Mouse (Mus musculus) granulocyte monocyte progenitor cell, adult 5-6 weeks (primary cell): ENCODE data around the gene Ergic1. TPM values are rescaled to one million over a fixed set of nuclear protein-coding genes. Genes with fewer than 3 reads are reported as not detected.
A peak's percentile ranks its signal among the peaks of the same experiment; 100 is the strongest.

ENCODE experiments used
- ATAC-seq: replicated peaks from 2 replicates; pipeline ENCODE4 v1.8.0; 2016; ENCODE audit warnings: mild to moderate bottlenecking, moderate TSS enrichment, inconsistent platforms; ENCODE audit not compliant: poor library complexity, severe bottlenecking
- total RNA-seq, 2 experiments: library from RNA; stranded (forward) in 1 of 2; stranded (reverse) in 1 of 2; fragments of 200-712, 200-1000 nt in 1 of 2; fragments of >200 nt in 1 of 2; fragmentation: Nextera tagmentation in 1 of 2; gene quantifications; 2 replicates each; pipeline ENCODE4 v1.2.3; 2014 to 2017

The Ergic1 gene
- total RNA-seq, 2 experiments from 2014 or later, result 51.5 to 88.4 TPM

DNA sequence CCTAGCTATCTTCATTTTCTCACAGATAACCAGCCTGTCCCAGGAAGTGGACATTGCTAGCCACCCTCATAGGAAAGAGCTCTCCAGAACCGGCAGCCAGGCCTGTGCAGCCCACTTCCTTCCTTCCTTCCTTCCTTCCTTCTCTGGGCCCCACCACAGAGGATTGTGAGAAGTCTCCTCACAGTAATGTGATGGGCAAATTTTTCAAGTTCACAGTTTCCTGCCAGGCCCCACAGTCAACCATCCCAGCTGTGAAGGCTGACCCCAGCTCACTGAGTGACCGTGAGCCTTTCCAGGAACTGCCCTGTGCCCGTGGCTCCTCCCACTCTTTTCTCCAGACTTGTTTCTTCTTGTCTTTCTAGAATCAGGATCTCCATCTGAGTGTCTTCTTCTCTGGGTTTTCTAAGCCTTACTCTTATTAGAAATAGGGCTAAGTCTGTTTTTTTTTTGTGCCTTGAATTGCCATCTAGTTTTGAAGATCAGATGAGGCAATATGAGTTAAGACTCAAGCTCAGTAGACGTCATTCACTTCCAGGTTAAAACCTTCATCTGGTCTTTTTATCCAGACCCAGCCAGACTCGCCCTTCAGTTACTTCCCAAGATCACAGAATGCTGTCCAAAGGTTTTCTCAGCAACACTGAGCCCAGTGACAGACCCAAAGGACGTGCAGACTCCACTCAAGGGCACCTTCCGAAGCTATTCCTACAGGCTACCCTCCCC is 34.3 kb downstream of the Ergic1 start:
- ATAC-seq, result peak; percentile 58

DNA sequence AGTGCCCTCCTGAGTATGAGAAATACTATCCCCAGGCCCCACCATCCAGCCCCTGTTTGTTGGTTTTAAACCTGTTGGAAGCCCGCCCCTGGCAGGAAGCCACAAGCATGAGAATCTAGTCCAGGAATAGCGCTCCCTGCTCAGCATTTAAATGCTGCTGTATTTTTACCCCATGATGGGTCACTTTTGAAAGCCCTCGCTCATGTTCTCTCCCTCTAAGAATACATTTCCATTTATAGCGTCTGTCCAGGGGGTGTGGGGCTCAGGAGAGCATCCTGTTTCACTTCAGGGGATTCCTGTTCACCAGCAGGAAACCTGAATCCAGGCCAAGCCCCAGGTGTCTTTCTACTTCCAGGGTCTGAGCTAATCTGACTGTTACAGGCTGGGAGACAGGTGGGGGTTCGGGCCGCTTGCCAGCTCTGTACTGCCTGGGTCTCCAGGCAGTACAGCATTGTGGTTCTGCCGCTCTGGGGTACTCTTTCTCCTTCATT is 34.9 kb downstream of the Ergic1 start:
- no peak for ATAC-seq

DNA sequence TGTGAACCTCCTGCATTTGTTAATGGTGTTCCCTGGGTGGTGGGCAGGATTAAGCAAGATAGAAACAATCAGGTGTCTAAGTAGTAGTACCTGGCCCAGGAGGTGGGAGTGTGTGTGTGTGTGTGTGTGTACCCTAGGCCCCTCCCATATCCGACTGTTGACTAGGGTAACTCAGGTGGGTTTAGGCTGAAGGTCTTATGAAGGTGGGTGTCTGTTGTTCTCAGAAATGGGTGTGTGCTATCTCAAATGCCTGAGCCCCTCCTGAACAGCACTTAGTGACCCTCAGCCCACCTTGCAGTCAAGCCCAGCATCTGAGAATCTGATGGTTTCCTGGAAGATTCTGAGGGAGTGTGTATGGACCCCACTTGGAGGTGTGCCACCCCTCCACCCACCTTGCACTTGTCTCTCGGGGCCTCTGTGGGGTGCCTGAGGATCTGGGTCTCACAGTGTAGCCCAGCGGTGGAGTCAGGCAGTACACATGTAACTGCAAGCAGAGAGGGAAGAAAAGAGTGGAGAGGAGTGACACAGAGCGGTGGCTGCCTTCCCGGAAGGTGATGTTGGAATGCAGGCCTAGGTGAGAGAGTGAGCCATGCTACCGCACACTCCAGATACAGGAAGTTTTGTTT is 35.7 kb downstream of the Ergic1 start:
- ATAC-seq, result no peak

DNA sequence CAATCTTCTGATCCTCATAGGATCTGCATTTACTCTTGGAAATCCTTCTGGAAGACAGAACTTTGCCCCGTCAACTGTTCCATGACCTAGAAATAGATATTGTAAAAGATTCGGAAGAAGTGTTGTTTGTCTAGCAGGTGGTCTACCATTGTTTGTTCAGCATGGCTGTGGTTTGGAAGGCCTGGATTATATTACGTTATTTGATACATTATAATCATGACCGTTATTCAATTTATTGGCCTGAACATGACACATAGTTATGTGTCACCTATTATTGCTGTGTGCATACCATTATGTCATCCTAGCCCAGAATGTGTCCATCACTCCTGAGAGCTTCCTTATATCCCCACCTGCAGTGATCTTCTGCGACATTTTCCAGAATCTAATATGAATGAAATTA is 37.6 kb downstream of the Ergic1 start:
- no peak for ATAC-seq

DNA sequence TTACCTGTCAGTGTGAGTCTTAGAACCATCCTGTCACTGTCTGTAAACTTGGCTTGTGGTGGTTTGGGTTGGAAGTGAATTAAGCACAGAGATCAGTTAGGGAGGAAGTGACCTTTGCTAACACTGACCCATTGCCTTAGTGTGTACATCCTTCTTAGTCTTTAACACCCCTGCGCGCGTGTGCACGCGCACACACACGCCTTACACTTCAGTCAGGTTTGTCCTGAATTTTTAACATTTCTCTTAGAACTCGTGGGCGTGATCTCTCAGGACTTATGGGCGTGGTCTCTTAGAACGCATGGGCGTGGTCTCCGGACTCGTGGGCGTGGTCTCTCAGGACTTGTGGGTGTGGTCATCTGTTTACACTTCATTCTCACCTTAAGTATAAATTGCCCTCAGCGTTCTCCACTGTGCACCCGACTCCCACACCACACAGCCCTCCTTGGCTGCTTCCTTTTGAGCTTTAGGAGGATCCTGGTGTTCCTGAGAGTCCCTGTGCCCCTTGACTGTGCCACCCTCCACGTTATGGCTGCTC is 39.7 kb downstream of the Ergic1 start:
- ATAC-seq, result no peak

DNA sequence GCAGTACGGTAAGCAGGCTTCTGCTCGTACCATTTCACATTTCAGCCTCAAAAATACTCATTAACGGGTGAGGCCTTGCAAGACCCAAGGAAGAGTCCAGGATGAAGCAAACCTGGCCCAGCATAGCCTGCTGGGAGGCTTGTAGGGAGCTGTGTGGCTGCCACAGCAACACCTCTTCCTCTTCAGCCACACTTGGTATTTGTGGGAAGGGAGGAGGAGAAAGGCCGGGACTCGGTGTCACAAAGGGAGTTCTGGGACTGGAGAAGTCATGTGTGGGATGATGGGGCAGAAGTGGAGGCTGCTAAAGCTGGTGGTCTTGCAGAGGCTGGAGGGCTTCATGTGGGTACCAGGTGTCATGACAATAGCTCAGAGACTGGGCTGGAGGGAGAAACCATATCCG is 40.2 kb downstream of the Ergic1 start:
- no peak for ATAC-seq

DNA sequence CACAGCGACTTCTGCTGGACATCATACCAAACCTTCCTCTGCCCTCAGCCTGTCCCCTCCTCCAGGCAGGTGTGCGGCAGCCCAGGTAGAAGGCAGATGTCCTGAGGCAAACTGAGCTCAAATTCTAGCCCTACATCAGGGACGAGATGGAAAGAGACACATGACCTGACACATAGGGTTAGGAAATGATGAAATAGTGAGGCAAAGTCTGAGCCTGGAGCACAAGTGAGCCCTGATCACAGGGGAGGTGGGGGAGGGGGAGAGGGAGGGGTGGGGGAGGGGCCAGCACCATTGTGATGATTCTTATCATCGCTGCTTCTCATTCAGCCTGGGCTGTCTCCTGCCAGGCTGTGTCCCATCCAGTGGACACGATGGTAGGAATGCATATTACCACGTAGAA is 40.6 kb downstream of the Ergic1 start:
- no peak for ATAC-seq

DNA sequence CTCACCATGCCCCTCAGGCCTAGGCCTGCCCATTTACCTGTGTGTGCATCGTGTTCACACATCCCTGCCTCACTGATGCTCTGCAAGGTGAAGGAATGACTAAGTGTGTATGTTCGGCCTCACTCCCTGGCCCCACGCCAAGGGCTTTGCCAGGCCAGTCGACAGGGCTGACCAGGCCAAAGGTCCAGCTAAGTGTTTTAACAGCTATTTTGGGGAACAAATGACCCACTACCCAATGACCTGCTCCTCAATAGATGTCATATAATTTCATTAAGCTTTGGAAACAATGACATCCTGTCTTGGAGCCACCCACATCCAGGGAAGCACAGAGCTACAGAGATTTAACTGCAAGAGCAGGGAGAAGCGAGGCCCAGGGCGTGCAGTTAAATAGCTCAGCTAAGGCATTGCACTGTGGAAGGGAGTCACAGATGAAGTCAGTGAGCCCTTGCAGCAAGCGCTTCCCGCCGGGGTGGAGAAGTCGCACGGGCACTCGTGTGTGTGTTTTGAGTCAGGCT is 41.1 kb downstream of the Ergic1 start:
- ATAC-seq, result no peak

DNA sequence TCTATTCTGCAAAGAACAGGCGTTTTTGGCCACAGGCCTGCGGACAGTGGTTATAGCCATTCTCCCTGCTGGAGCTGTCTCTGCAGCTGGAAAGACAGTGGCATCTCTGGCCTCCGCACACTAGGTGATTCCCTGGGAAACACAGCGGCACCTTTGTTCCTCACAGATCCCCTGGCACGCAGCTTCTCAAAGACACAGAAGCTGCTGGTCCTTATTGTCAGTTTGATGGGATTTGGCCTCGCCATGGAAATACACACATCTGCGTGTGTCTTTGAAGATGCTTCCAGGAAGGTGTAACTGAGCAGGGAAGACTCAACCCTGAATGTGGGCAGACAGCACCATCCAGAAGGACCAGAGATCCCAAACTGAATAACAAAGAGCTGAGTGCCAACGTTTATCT is 42.0 kb downstream of the Ergic1 start:
- no peak for ATAC-seq

DNA sequence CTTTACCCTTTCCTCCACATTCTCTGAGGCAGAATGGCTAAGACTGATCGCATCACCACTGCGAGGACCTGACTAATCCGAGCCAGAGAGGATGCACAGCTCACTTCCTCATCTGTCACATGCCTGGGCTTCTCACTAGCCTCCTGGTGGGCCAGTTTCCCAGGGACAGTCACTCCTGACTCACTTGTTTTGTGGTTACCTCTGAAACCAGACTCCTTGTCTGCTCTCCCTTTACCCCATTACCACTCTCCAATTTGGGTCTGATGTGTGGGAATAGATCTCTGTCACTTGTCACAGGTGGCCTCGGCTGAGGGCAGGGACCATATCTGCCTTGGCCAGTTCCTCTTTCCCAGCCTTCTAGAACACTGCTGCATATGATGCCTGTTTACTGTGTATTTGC is 44.3 kb downstream of the Ergic1 start:
- peak; percentile 77 for ATAC-seq

DNA sequence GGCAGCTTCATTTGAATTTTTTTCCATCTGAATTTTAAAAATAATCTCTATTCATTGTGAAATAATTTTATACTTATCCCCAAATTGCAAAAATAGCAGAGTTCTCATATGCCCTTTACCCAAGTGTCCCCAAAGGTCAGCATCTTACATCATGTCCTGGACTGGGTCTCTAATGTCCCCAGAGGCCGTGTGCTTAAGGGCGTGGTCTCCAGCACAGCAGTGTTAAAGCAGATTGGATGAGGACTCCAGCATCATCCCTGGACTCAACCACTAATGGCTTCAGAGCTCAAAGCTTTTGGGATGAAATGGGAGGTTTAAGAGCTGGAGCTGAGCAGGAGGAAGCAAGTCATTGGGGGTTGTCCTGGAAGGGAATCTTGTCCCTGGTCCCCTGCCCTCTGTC is 45.2 kb downstream of the Ergic1 start:
- no peak for ATAC-seq

DNA sequence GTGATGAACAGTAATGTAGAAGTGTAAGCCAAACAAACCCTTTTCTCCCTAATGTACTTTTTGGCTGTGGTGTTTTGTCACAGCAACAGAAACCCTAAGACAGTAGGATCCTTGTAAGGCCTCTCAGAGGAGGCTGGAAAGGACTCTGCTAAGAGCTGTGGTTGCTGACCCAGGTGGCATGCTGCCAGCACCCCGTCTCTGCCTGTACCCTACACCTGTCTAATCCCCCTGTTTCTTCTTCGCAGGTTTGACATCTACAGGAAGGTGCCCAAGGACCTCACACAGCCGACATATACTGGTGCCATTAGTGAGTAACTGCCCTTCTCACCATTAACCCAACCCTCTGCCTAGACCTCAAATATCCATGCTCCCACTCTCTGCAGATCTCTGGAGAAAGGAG is 47.1 kb downstream of the Ergic1 start:
- ATAC-seq, result no peak

DNA sequence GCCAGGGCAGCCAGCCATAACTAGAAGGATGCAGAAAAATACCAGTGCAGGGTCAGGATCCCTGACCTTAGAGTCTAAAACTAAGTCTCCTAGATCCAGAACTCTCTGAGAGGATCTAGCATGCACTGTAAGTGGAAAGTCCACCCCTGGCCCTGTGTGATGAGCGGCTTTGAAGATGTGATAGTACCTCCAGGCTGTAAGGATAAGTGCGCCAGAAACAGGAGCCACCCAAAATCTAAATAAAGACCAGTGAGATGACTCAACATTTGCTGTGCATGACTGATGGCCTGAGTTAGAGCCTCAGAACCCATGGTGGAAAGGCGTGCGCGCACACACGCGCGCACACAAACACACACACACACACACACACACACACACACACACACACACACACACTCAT is 47.6 kb downstream of the Ergic1 start:
- ATAC-seq, result no peak

DNA sequence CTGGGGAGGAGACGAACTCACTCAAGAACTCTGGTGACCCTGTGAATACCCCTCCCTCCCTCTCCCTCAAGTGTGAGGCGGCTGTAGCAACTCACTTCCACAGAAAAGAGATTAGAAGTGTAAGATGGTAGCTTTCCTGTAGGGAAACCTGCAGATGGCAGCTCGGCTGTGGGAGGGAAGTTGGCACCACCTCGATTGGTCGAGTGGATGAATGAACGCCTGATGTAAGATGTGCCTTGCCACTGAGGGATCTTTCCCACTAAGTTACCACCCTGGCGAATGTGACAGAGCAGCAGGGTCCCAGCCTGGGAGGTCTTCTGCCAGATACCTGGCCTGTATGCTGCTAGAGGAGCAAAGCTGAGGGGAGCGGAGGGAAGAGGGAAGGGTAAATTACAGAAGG is 48.5 kb downstream of the Ergic1 start:
- ATAC-seq, result no peak

DNA sequence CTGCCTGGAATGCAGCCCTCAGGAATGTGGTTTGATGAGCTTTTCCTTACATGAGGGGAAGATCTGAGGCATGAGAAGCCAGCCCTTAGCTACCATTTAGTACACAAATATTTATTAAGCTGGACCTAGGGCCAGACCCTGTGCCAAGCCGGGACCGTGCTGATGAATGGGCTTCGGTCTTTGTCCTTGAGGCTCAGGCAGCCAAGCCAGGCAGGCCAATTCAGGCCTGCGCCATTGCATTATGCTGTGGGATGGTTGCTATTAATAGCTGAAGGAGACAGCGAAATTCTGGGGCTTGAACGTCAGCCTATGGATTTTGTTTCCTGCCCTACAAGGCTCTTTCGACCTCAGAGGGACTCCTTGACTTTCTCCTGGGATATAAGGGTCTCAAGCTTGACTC is 50.0 kb downstream of the Ergic1 start:
- ATAC-seq, result no peak

DNA sequence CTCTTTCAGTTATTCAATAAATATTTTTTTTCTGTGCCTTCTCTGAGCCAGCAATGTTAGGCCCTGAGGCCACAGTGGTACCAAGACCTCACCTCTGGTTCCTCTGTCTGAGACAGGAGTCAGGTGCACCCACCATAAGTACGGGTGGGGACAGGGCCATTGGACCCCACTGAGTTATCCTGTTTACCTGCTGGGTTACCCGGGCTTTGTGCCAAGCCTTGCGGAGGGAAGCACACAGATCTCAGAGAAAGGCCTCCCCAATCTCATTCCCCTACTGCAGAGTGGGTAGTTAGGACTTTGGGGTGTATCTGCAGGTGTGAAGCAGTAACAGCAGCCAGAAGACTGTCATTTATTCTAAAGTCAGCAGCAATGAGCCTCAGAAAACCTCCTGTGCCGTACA is 50.6 kb downstream of the Ergic1 start:
- no peak for ATAC-seq

DNA sequence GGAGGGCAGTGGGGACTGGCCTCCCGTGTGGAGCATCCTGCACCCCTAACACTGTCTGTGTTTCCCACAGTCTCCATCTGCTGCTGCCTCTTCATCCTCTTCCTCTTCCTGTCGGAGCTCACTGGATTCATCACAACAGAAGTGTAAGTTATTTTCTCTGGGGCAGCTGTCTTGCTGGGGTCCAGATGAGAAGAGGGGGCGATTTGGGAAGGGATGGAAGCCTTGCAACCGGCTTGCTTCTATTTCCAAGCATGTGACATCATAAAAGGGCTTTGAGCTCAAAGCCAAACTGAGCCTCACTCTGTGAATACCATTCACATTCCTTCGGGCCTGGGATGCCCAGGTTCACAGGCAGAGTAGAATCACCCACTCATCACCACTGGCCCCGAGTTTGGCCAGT is 53.0 kb downstream of the Ergic1 start:
- no peak for ATAC-seq

DNA sequence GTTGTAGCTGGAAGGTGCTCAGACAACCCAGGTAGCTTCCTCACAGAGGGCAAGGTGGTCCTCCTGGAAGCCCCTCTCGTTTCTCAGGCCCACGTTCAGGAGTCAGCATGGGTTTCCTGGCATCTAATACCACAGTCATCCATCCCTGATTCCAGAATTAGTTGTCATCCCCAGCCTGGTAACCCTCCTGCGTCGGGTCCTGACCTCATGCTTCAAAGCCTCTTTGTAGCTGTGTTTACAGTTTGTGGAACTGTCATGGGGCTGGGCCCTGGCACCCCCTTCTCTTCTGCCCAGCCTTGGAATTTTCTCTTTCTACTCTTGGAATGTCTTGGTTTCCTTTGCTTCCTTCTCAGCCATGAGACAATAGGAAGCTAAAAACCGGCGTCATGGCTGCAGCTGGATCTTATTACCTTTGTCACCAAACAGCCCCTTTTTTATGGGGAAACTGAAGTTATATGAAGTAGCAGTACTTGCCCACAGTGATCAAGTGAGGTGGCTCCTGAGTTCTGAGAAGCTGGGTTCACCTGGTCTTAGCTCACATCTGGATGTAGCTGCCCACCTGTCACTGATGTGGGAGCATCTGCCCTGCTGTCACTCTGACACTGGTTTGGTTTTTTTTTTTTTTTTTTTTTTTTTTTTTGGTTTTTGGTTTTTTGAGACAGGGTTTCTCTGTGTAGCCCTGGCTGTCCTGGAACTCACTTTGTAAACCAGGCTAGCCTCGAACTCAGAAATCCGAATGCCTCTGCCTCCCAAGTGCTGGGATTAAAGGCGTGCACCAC is 53.6 kb downstream of the Ergic1 start:
- ATAC-seq, result no peak

DNA sequence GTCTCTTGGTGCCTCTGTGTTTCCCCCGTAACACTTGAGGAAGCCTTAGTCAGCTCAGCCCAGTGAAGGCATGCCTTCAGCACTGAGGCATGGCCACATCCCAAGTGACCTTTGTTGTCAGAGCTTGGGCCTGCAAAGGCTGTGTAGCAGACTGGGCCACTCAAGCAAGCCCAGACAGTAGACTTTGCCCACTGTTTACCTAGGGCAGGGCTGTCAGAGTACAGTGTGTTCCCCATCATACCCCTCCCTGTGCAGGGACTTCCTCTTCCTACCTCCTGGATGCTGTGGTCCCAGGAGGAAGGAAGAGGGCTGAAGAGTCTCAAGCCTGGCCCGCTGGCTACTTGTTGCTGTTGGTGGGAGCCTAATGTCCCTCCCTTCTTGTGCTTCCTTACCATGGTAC is 55.4 kb downstream of the Ergic1 start:
- ATAC-seq, result peak; percentile 63

DNA sequence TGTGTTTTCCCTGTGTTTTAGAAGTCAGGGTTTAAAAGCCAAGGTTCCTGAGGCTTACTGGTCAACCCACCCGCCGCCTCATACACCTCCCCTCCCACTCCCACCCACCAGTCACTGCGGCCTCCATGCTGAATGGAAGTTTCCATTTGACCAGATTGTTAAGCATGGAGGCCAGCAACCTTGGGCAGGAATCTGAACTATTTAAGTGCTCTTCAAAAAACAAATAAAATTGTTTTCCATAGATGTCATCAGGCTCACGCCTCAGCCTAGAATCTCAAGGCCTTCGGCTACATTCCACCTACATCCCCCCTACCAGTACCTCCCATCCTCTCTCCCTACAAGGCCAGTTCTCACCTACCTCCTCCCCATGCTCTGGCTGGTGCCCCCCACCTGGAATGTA is 57.2 kb downstream of the Ergic1 start:
- no peak for ATAC-seq

DNA sequence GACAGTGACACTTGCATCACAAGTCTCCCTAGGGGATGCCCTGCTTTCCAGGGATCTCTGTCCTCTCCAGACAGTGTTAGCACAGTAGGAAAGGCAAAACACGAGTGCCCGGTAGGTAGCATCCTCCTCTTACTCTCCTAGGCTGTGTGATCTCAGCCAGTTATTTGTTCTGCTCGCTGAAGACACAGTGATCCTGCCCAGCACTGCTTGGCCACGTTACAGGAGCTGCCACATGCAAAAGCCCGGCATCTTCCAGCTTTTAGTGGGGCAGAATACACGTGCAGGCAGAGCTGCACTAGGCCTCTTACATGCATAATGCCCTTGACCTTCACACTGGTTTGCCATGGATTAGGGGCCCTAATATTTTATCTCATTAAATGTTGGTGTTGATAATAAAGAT is 58.3 kb downstream of the Ergic1 start:
- no peak for ATAC-seq
